ENCODE assay signal across 13 mouse cellular contexts in the genomic region with DNA sequence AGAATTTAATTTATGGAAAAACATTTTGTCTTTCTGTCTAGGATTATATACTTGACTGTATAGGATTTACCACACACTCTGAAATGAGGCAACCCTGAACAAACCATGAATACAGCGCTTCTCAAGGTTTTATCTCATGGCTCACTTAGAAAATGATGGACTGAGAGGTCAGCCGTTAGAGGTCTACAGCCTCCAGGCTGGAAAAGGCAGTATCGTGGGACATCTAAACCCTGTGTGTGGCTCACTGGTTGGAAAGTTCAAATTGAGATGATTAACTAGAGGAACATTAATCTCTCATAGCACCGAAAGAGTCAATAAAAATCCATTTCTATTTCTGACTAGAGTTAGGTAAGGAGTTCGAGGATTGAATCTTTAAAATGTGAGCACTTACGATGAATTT.
DNase-seq lines count a peak whose midpoint lies in the region; ATAC-seq lines count a peak whose summit lies in the region.
"Had no signal": no experiment of that assay in that cellular context is flagged by ENCODE, and none has a peak within 500 bp of the region (broad histone marks: within the 10 kb centered on the region; RNA-seq: fewer than 3 reads in every experiment).

No protein-coding gene starts in this region.

- WGBS in forebrain, embryonic 10.5 days, result 73% methylated on average over 6 of the region's 6 CpGs
- 65% methylated on average over 6 of the region's 6 CpGs for WGBS in forebrain, embryonic 16.5 days
- 28% methylated on average over 6 of the region's 6 CpGs for WGBS in heart, embryonic 16.5 days
- WGBS in liver, embryonic 13.5 days (ENCODE audit: insufficient replicate concordance), result 50% methylated on average over 6 of the region's 6 CpGs
- 56% methylated on average over 6 of the region's 6 CpGs for WGBS in liver, embryonic 11.5 days

- no peak overlapping the region for H3K9ac ChIP-seq in forebrain, embryonic 16.5 days (replicated peaks; ENCODE audit: low read depth, low read length)
- H3K9ac ChIP-seq in heart, embryonic 16.5 days (ENCODE audit: low read length), result no peak overlapping the region; the same call in 1 of the 2 replicates
- no peak overlapping the region for H3K9ac ChIP-seq in liver, embryonic 13.5 days
- no peak overlapping the region for H3K9ac ChIP-seq in liver, embryonic 11.5 days (ENCODE audit: low read depth, low read length)
- H3K9ac ChIP-seq: liver, embryonic 15.5 days had no signal

- no peaks in the 10 kb centered on the region for H3K36me3 ChIP-seq in forebrain, embryonic 10.5 days (replicated peaks)
- H3K36me3 ChIP-seq in forebrain, embryonic 16.5 days (ENCODE audit: control insufficient read depth, insufficient read depth), result no peaks in the 10 kb centered on the region
- H3K36me3 ChIP-seq in heart, embryonic 16.5 days (ENCODE audit: control insufficient read depth, insufficient read depth), result peaks cover 21% of the 10 kb centered on the region; the same call in 1 of the 2 replicates
- no peaks in the 10 kb centered on the region for H3K36me3 ChIP-seq in liver, embryonic 13.5 days
- no peaks in the 10 kb centered on the region for H3K36me3 ChIP-seq in liver, embryonic 11.5 days (ENCODE audit: control insufficient read depth, insufficient read depth, low read length)
- H3K36me3 ChIP-seq: liver, embryonic 15.5 days had no signal

- DNase-seq in forebrain, embryonic 10.5 days (ENCODE audit: extremely low spot score, low spot score), result no peak
- no peak for DNase-seq in heart, adult 8-10 months (ENCODE audit: low spot score)
- no peak for DNase-seq in liver, embryonic 13.5 days
- DNase-seq in liver, embryonic 11.5 days (ENCODE audit: low spot score), result no peak
- DNase-seq in urinary bladder, adult 2 months (ENCODE audit: low spot score), result peak; percentile 4
- DNase-seq in urinary bladder, postnatal 25 days (ENCODE audit: low spot score), result no peak
- DNase-seq: layer of hippocampus, adult 9-11 months; right cerebral cortex, postnatal 4 days; thymus, postnatal 36 days had no signal

- no peaks in the 10 kb centered on the region for H3K9me3 ChIP-seq in forebrain, embryonic 10.5 days
- H3K9me3 ChIP-seq in forebrain, embryonic 16.5 days (ENCODE audit: control insufficient read depth, low read length), result no peaks in the 10 kb centered on the region
- H3K9me3 ChIP-seq in heart, embryonic 16.5 days (replicated peaks; ENCODE audit: control insufficient read depth, low read length), result no peaks in the 10 kb centered on the region
- H3K9me3 ChIP-seq in liver, embryonic 13.5 days (replicated peaks), result no peaks in the 10 kb centered on the region
- H3K9me3 ChIP-seq in liver, embryonic 11.5 days (ENCODE audit: control insufficient read depth, low read length), result no peaks in the 10 kb centered on the region
- H3K9me3 ChIP-seq: liver, embryonic 15.5 days had no signal

- no peaks in the 10 kb centered on the region for H3K27me3 ChIP-seq in forebrain, embryonic 10.5 days (ENCODE audit: poor library complexity, severe bottlenecking)
- H3K27me3 ChIP-seq in forebrain, embryonic 16.5 days (replicated peaks; ENCODE audit: control insufficient read depth, insufficient read depth, low read length), result no peaks in the 10 kb centered on the region
- H3K27me3 ChIP-seq in heart, embryonic 16.5 days (ENCODE audit: control insufficient read depth, insufficient read depth, low read length), result no peaks in the 10 kb centered on the region
- H3K27me3 ChIP-seq in liver, embryonic 13.5 days, result no peaks in the 10 kb centered on the region
- H3K27me3 ChIP-seq in liver, embryonic 11.5 days (replicated peaks; ENCODE audit: control insufficient read depth, insufficient read depth, low read length), result no peaks in the 10 kb centered on the region
- H3K27me3 ChIP-seq: CH12.LX; liver, embryonic 15.5 days had no signal

- peak overlapping the region; percentile 83; the same call in 1 of the 2 replicates for H3K27ac ChIP-seq in forebrain, embryonic 10.5 days
- no peak overlapping the region for H3K27ac ChIP-seq in forebrain, embryonic 16.5 days (ENCODE audit: low read length)
- H3K27ac ChIP-seq in heart, embryonic 16.5 days (ENCODE audit: low read length), result peak overlapping the region; percentile 79
- H3K27ac ChIP-seq in liver, embryonic 13.5 days, result no peak overlapping the region
- no peak overlapping the region for H3K27ac ChIP-seq in liver, embryonic 11.5 days (ENCODE audit: low read depth, low read length)
- H3K27ac ChIP-seq: liver, embryonic 15.5 days had no signal

- ATAC-seq in forebrain, embryonic 16.5 days, result no peak
- ATAC-seq in heart, embryonic 16.5 days (replicated peaks; ENCODE audit: extremely low read depth, insufficient read depth, low FRiP score), result no peak
- no peak for ATAC-seq in liver, embryonic 13.5 days (ENCODE audit: low read depth)
- no peak for ATAC-seq in liver, embryonic 11.5 days (replicated peaks; ENCODE audit: low FRiP score)

- H3K4me3 ChIP-seq in forebrain, embryonic 10.5 days, result peak overlapping the region; percentile 21; the same call in 1 of the 2 replicates
- no peak overlapping the region for H3K4me3 ChIP-seq in forebrain, embryonic 16.5 days (replicated peaks; ENCODE audit: low read length)
- H3K4me3 ChIP-seq in heart, embryonic 16.5 days (ENCODE audit: low read length), result no peak overlapping the region
- H3K4me3 ChIP-seq in liver, embryonic 13.5 days (replicated peaks), result no peak overlapping the region
- H3K4me3 ChIP-seq in liver, embryonic 11.5 days (ENCODE audit: low read depth, low read length), result no peak overlapping the region
- H3K4me3 ChIP-seq: liver, embryonic 15.5 days had no signal

- H3K4me1 ChIP-seq in forebrain, embryonic 10.5 days, result peaks cover 48% of the 10 kb centered on the region
- peaks cover 18% of the 10 kb centered on the region for H3K4me1 ChIP-seq in forebrain, embryonic 16.5 days (replicated peaks; ENCODE audit: control insufficient read depth, insufficient read depth, low read length)
- peaks cover 19% of the 10 kb centered on the region for H3K4me1 ChIP-seq in heart, embryonic 16.5 days (ENCODE audit: control insufficient read depth, insufficient read depth, low read length)
- H3K4me1 ChIP-seq in liver, embryonic 13.5 days (replicated peaks), result peaks cover 21% of the 10 kb centered on the region
- H3K4me1 ChIP-seq in liver, embryonic 11.5 days (replicated peaks; ENCODE audit: control insufficient read depth, insufficient read depth, low read length), result peaks cover 14% of the 10 kb centered on the region

- no peak overlapping the region for H3K4me2 ChIP-seq in forebrain, embryonic 16.5 days (ENCODE audit: low read length)
- H3K4me2 ChIP-seq in heart, embryonic 16.5 days (ENCODE audit: low read depth, low read length), result no peak overlapping the region
- H3K4me2 ChIP-seq in liver, embryonic 13.5 days, result peak overlapping the region; percentile 17; the same call in 1 of the 2 replicates
- no peak overlapping the region for H3K4me2 ChIP-seq in liver, embryonic 11.5 days

Comparison
In these comparisons a context has a peak if more than half of its experiments do, and no peak if none do; other contexts are left out.
1. H3K27ac ChIP-seq: peak in forebrain, embryonic 10.5 days (single experiment) and heart, embryonic 16.5 days (single experiment); none in forebrain, embryonic 16.5 days (single experiment), liver, embryonic 13.5 days (single experiment) and liver, embryonic 11.5 days (single experiment).